Mouse (Mus musculus) midbrain, embryonic 11.5 days (tissue): ENCODE data around the gene Coro1b. TPM values are rescaled to one million over a fixed set of nuclear protein-coding genes. Genes with fewer than 3 reads are reported as not detected.

Source experiments
- ATAC-seq: fragments of 200-750 bp; cut with Nextera tagmentation; 2 replicates; pipeline ENCODE4 v1.8.0; 2017; ENCODE audit warnings: moderate TSS enrichment, moderate library complexity; ENCODE audit not compliant: low FRiP score
- DNase-seq: peaks from one replicate; pipeline ENCODE4 v3.0.0; 2015; ENCODE audit warnings: low spot score; ENCODE audit errors: missing footprints
- H3K27ac ChIP-seq: fragments of 300-500 bp; sonication (generic); 2 replicates; pipeline ENCODE4 v1.5.1; 2014; ENCODE audit warnings: low read depth, low read length
- H3K27me3 ChIP-seq: fragments of 300-500 bp; sonication (generic); 2 replicates; pipeline ENCODE4 v1.6.1; 2014; ENCODE audit warnings: mild to moderate bottlenecking, low read length, moderate library complexity, mixed read lengths; ENCODE audit not compliant: control insufficient read depth, insufficient read depth
- H3K36me3 ChIP-seq: fragments of 300-500 bp; sonication (generic); 2 replicates; pipeline ENCODE4 v1.6.1; 2014; ENCODE audit warnings: mild to moderate bottlenecking, low read length, moderate library complexity, mixed read lengths; ENCODE audit not compliant: control insufficient read depth, insufficient read depth
- H3K4me1 ChIP-seq: fragments of 300-500 bp; sonication (generic); 2 replicates; pipeline ENCODE4 v1.6.1; 2014; ENCODE audit warnings: low read length; ENCODE audit not compliant: control insufficient read depth, insufficient read depth
- H3K4me2 ChIP-seq: fragments of 300-500 bp; sonication (generic); 2 replicates; pipeline ENCODE4 v1.6.1; 2014; ENCODE audit warnings: mild to moderate bottlenecking, moderate library complexity
- H3K4me3 ChIP-seq: fragments of 300-500 bp; sonication (generic); 2 replicates; pipeline ENCODE4 v1.5.1; 2014; ENCODE audit warnings: low read depth, low read length
- H3K9ac ChIP-seq: fragments of 300-500 bp; sonication (generic); 2 replicates; pipeline ENCODE4 v1.6.1; 2014; ENCODE audit warnings: low read length
- H3K9me3 ChIP-seq: fragments of 300-500 bp; sonication (generic); 2 replicates; pipeline ENCODE4 v1.6.1; 2016; ENCODE audit warnings: low read length; ENCODE audit not compliant: control insufficient read depth
- WGBS: fragments of 180-500 bp; shearing (Covaris S2); extraction: QIAGEN DNeasy Blood & Tissue Kit; methylation state at CpG from one replicate; pipeline ENCODE4 v1.1.7; 2014; 5-methylcytosine and 5-hydroxymethylcytosine counted together
- polyA plus RNA-seq: library from polyadenylated mRNA; unstranded; fragments of >200 nt; fragmentation: Nextera tagmentation; extraction: Ambion mirVana; gene quantifications from 2 replicates; pipeline ENCODE4 v1.2.1, GENCODE M21; 2014

Coro1b gene
- polyA plus RNA-seq, 1 experiment from 2014 or later: 127 TPM

- no peaks in the 10 kb centered on the region for H3K9me3 ChIP-seq
- no peaks in the 10 kb centered on the region for H3K27me3 ChIP-seq
- H3K4me3 ChIP-seq: peak overlapping the region; percentile 34
- DNase-seq: no peak
- H3K4me2 ChIP-seq: peak overlapping the region; percentile 76
- H3K9ac ChIP-seq: peak overlapping the region; percentile 84
- WGBS: 6% methylated on average over 27 of the region's 27 CpGs
- H3K36me3 ChIP-seq: no peaks in the 10 kb centered on the region
- peak overlapping the region; percentile 74 for H3K27ac ChIP-seq
- peaks cover 7% of the 10 kb centered on the region for H3K4me1 ChIP-seq
- ATAC-seq: peak; percentile 65
Observed at GRCm38 (mm10) chr19:4169810-4170209, 21.4 kb downstream of the Coro1b start.

- ATAC-seq (no peak), DNase-seq (no peak)
- Histone ChIP-seq H3K9me3 (no peaks in the 10 kb centered on the region), H3K9ac (no peak overlapping the region), H3K4me3 (no peak overlapping the region), H3K27me3 (no peaks in the 10 kb centered on the region), H3K36me3 (no peaks in the 10 kb centered on the region), H3K4me1 (peaks cover 15% of the 10 kb centered on the region), H3K4me2 (no peak overlapping the region), H3K27ac (no peak overlapping the region)
- 90% methylated on average over 10 of the region's 10 CpGs for WGBS
Observed at GRCm38 (mm10) chr19:4170723-4171392, 22.4 kb downstream of the Coro1b start.

- no peaks in the 10 kb centered on the region for H3K36me3 ChIP-seq
- no peak for ATAC-seq
- H3K4me1 ChIP-seq: peaks cover 15% of the 10 kb centered on the region
- no peak overlapping the region for H3K4me2 ChIP-seq
- H3K27me3 ChIP-seq: no peaks in the 10 kb centered on the region
- 73% methylated on average over 13 of the region's 13 CpGs for WGBS
- no peak overlapping the region for H3K4me3 ChIP-seq
- no peak overlapping the region for H3K27ac ChIP-seq
- H3K9me3 ChIP-seq: no peaks in the 10 kb centered on the region
- no peak for DNase-seq
- H3K9ac ChIP-seq: no peak overlapping the region
Observed at GRCm38 (mm10) chr19:4171393-4172290, 23.2 kb downstream of the Coro1b start.

GRCm38 (mm10) chr19:4172925-4173324, 24.5 kb downstream of the Coro1b start:
- no peaks in the 10 kb centered on the region for H3K27me3 ChIP-seq
- no peak overlapping the region for H3K27ac ChIP-seq
- H3K4me2 ChIP-seq: no peak overlapping the region
- ATAC-seq: no peak
- no peaks in the 10 kb centered on the region for H3K36me3 ChIP-seq
- 0 out of 2 replicates have a peak overlapping the region, but pooled peaks have one; percentile 33 for H3K9ac ChIP-seq
- 60% methylated on average over 11 of the region's 11 CpGs for WGBS
- H3K4me1 ChIP-seq: peaks cover 15% of the 10 kb centered on the region
- no peaks in the 10 kb centered on the region for H3K9me3 ChIP-seq
- H3K4me3 ChIP-seq: no peak overlapping the region
- no peak for DNase-seq

GRCm38 (mm10) chr19:4175368-4175947, 27.0 kb downstream of the Coro1b start, which contains the start of gene Carns1:
TSS of gene Carns1 (minus strand) at chr19:4175479.
- 1% methylated on average over 11 of the region's 11 CpGs for WGBS

GRCm38 (mm10) chr19:4180411-4180810, 32.0 kb downstream of the Coro1b start:
- no peaks in the 10 kb centered on the region for H3K27me3 ChIP-seq
- no peak overlapping the region for H3K4me3 ChIP-seq
- DNase-seq (no peak), ATAC-seq (no peak)
- no peak overlapping the region for H3K9ac ChIP-seq
- H3K4me1 ChIP-seq: peaks cover 5% of the 10 kb centered on the region
- 87% methylated on average over 7 of the region's 7 CpGs for WGBS
- no peaks in the 10 kb centered on the region for H3K36me3 ChIP-seq
- no peaks in the 10 kb centered on the region for H3K9me3 ChIP-seq
- H3K27ac ChIP-seq: no peak overlapping the region
- no peak overlapping the region for H3K4me2 ChIP-seq

More at GRCm38 (mm10) chr19:4175368-4175947, 27.0 kb downstream of the Coro1b start, which contains the start of gene Carns1:
- H3K9ac ChIP-seq: peak within 1 kb of the TSS; percentile 48
- H3K4me1 ChIP-seq: peaks cover 8% of the 10 kb centered on the region
- H3K27me3 ChIP-seq: no peaks in the 10 kb centered on the region
- ATAC-seq (peak; percentile 75; the same call in 1 of the 2 replicates), DNase-seq (peak; percentile 86)
- H3K36me3 ChIP-seq: no peaks in the 10 kb centered on the region
- H3K27ac ChIP-seq: no peak within 1 kb of the TSS
- peak within 1 kb of the TSS; percentile 37 for H3K4me2 ChIP-seq
- 0 out of 2 replicates have a peak within 1 kb of the TSS, but pooled peaks have one; percentile 9 for H3K4me3 ChIP-seq
- no peaks in the 10 kb centered on the region for H3K9me3 ChIP-seq

GRCm38 (mm10) chr19:4181892-4182291, 33.5 kb downstream of the Coro1b start:
- H3K9me3 ChIP-seq: no peaks in the 10 kb centered on the region
- no peak overlapping the region for H3K9ac ChIP-seq
- no peak for DNase-seq
- H3K36me3 ChIP-seq: no peaks in the 10 kb centered on the region
- H3K4me3 ChIP-seq: no peak overlapping the region
- H3K4me1 ChIP-seq: no peaks in the 10 kb centered on the region
- WGBS: 47% methylated on average over 3 of the region's 3 CpGs
- no peak overlapping the region for H3K27ac ChIP-seq
- no peak overlapping the region for H3K4me2 ChIP-seq
- H3K27me3 ChIP-seq: no peaks in the 10 kb centered on the region
- no peak for ATAC-seq

GRCm38 (mm10) chr19:4183689-4184088, 35.3 kb downstream of the Coro1b start:
- ATAC-seq: no peak
- Histone ChIP-seq H3K9me3 (no peaks in the 10 kb centered on the region), H3K4me3 (no peak overlapping the region), H3K27ac (no peak overlapping the region), H3K36me3 (no peaks in the 10 kb centered on the region), H3K4me2 (no peak overlapping the region), H3K27me3 (no peaks in the 10 kb centered on the region), H3K4me1 (no peaks in the 10 kb centered on the region), H3K9ac (no peak overlapping the region)
- WGBS: 87% methylated on average over 2 of the region's 2 CpGs
- DNase-seq: no peak
